Mouse (Mus musculus): ENCODE measurements around the gene Ampd1.

Gene Ampd1

DNA sequence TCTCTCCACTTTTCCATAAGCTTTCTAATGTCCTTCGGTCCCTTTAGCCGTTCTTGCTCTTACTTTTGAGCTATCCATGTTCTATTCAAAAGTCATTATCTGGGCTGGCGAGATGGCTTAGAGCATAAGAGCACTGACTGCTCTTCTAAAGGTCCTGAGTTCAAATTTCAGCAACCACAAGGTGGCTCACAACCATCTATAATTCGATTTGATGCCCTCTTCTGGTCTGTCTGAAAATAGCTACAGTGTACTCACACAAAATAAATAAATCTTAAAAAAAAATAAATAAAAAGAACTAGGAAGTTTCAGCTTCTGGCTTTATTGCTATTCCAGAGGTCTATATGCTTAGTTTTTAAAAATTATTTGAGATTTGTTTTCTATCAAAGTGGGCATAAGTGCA lies 74.0 kb downstream of the Ampd1 start:
- no peak for DNase-seq (ENCODE audit: extremely low spot score, low spot score)

DNA sequence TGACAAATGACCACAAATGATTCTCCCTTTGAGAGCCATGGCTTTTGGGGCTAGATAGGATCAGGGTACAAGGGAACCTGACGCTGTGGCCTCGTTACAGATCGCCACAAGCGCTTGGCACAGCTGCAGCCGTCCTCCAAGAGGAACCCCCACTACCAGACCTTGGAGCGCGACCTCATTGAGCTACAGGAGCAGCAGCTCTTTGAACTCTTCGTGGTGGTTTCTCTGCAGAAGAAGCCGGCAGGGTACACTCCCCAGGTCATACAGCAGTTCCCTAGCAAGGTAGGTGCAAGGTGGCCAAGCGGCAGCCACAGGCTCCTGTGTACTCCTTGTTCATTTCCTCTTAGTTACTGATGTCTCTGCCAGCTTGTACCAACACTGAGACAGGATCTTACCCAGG lies 75.1 kb downstream of the Ampd1 start:
- DNase-seq (ENCODE audit: extremely low spot score, low spot score), result no peak
